Mouse (Mus musculus): Measurements from ENCODE around the gene Scaper.

The Scaper gene

DNA sequence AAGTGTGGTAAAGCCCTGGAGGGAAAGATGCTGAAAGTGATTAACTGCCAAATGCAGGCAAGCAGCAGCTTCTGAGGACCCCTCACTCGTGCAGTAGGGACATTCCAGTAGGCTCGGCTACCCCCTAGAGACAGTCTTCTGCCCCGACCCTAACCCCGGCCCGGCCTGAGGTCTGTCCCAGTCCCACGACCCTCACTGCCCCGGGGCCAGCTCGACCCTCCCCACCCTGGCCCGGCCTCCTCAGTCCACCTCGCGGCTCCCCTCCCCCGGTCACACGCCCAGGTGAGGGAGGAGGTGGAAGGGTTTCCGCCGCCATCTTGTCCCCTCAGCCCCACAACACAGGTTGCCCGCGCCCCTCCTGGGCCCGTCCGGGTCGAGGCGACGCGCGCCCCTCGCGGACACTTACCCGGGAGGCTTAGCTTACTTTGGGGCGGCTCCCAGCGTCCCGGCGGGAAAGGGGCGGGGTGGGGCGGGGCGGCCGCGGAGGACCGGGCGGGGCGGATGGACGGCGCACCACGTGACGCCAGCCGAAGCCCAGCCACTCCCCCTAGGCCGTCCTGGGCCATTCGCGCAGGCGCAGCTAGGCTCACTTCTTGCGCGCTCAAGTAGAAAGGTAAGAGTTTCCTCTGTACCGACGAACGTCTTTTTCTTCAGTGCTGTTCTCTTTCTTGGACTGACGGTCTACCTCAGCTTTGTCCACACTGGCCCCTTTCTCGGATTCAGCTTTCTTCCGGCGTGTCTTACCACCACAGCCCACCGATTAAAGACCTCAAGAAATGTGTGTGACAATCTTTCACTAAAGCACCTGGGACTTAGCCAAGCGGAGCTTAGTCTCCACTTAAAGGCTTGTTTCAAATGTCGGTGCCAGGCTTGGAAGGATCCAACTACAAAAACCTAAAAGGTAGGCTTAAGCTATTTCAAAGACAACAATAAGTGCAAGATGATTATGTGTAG, at the start of gene Scaper:
Gene Scaper (minus strand): TSS at position 456 of the 954 bp plus-strand sequence.
- peak; percentile 37 to 74 for DNase-seq (ENCODE audit: low read depth in 1 of 2, low spot score in 2 of 2)

GRCm38 (mm10) chr9:55946819-55947218, 8.9 kb upstream of the Scaper start:
- DNase-seq (ENCODE audit: low read depth in 1 of 2, low spot score in 2 of 2) = no peak

- DNase-seq (ENCODE audit: low read depth in 1 of 2, low spot score in 2 of 2) = no peak
These were observed 3.4 kb upstream of the Scaper start for GRCm38 (mm10) chr9:55941356-55941755.

DNA sequence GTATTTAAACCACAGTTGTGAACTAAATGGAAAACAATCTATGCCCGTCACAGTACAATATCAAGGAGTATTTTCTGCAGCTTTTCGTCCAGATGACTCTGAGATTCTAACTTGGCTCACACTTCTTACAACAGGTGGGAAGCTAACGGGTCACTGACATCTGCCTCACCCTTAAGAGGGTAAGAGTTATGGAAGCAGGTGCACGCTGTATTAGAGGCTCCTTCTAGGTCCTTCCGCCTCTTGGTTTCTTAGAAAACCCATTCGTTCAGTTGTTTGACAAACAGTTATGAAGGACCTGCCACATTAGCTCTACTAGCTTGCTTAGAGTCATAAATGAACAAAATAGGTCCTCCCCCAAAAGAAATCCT, 683 bp upstream of the Scaper start:
- DNase-seq (ENCODE audit: low read depth in 1 of 2, low spot score in 2 of 2) = no peak

DNA sequence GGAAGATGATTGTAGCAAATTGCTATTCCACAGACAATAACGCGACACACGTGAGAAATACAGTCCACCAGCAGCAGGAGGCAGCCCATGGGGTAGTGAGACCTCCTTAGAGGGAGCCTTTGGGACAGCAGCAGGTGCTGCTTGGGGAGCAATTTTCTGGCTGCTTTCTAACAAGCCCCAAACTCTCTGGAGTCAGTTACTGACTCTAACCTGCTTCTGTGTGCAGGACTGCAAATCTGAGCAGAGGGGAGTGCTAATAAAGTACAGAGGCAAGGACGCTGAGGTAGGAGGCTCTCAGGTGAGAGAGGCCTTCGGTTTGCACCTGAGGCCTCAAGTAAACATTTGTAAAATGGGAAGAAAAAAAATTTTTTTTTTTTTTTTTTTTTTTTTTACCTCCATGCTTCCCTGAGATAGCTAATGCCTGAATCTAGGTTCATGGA, 675 bp downstream of the Scaper start:
- no peak for DNase-seq (ENCODE audit: low read depth in 1 of 2, low spot score in 2 of 2)

GRCm38 (mm10) chr9:55932482-55932881, 5.4 kb downstream of the Scaper start:
- DNase-seq (ENCODE audit: low read depth in 1 of 2, low spot score in 2 of 2) = no peak

- DNase-seq (ENCODE audit: low read depth in 1 of 2, low spot score in 2 of 2) = no peak
These were observed 19.3 kb downstream of the Scaper start for GRCm38 (mm10) chr9:55918579-55918978.

DNA sequence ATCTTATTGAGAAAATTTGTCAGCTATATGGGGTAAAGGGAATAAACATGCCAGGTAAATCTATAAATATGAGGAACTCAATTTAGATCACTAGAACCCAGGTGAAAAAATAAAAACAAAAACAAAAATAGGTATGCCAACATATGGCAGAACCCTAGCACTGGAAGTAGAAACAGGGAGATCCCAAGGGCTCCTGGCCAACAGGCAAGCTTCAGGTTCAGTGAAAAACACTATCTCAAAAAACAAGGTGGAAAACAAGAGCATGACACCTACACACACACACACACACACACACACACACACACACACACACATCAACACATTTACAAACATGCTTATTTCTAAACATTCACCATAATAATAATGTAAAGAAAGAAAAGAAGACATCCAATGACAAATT, 21.2 kb downstream of the Scaper start:
- no peak for DNase-seq (ENCODE audit: low read depth in 1 of 2, low spot score in 2 of 2)

GRCm38 (mm10) chr9:55911481-55911880, 26.4 kb downstream of the Scaper start:
- no peak for DNase-seq (ENCODE audit: low read depth in 1 of 2, low spot score in 2 of 2)

- no peak for DNase-seq (ENCODE audit: low read depth in 1 of 2, low spot score in 2 of 2)
These were observed 35.0 kb downstream of the Scaper start for GRCm38 (mm10) chr9:55902964-55903363.

GRCm38 (mm10) chr9:55901588-55901987, 36.3 kb downstream of the Scaper start:
- DNase-seq (ENCODE audit: low read depth in 1 of 2, low spot score in 2 of 2) = no peak

DNA sequence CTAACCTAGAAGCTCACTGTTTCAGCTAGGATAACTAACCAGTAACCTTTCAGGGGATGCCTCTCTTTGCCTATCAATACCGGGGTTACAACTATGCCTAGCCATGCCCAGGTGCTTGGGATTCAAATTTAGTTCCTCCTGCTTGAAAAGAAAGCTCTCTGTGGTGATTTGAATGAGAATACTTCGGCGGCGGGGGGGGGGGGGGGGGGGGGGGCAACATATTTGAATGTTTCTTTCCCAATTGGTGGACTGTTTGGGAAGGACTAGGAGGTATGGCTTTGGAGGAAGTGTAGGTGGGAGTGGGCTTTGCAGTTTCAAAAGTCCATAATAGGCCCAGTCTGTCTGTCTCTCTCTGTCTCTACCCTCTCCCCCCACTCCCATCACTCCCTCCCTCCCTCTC, 37.4 kb downstream of the Scaper start:
- DNase-seq (ENCODE audit: low read depth in 1 of 2, low spot score in 2 of 2) = no peak

DNA sequence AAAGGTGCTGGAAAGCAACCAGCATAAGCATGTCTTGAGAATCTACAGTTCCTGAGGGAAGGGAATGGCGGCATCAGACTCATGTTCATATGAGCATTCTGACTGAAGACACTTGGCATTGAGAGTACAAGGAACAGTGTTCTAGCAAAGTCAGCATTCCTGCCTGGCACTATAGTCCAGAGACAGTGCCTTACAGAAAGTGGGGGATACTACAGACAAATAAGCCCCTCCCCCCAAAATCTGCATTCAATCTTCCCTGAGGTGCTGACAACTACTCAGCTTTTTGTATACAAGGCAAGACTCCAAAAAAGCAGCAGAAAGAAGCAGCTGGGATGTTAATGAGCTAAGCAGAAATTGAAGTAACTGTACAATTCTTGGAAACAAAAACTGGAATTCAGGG, 59.9 kb downstream of the Scaper start:
- DNase-seq (ENCODE audit: low read depth in 1 of 2, low spot score in 2 of 2) = no peak

DNA sequence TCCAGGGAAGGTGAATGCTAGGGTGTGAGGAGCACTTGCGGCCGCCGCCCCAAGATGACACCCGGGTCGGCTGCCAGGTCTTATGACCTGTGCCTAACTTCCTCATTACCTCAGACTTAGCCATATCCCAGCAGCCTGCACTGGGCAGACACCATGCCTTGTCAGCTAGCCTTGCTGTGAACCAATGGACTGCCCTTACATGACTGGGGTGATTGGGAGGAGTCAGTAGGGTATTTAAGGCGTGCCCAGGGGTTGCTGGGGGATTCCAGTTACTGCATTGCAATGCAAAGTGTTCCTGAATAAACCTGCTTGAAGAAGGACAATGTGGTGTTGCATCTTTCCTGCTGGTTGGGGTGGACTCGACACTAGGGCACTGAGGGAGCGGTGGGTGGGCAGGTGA, 148.5 kb downstream of the Scaper start:
- no peak for DNase-seq (ENCODE audit: low read depth in 1 of 2, low spot score in 2 of 2)

- no peak for DNase-seq (ENCODE audit: low read depth in 1 of 2, low spot score in 2 of 2)
These were observed 225.9 kb downstream of the Scaper start for GRCm38 (mm10) chr9:55712016-55712415.

GRCm38 (mm10) chr9:55710553-55710952, 227.4 kb downstream of the Scaper start:
- DNase-seq (ENCODE audit: low read depth in 1 of 2, low spot score in 2 of 2) = no peak

DNA sequence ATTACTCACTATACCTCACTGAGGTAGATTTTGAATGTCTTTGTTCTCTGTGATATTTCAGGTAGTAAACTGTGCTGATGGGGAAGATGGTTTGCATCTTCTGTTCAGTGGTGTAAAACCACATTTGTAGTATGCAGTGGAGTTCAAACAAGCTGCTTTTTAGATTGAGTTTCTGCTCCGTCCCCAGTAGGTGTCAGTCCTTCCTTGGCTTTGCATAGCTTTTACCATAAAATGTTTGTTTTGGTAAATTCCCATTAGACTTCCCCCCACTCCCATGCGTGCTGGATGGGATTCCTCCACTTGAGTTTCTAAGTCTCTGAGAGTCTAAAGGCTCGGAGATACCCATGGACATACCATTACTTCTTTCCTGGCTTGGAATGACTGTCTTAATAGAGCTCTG, 231.3 kb downstream of the Scaper start:
- no peak for DNase-seq (ENCODE audit: low read depth in 1 of 2, low spot score in 2 of 2)

DNA sequence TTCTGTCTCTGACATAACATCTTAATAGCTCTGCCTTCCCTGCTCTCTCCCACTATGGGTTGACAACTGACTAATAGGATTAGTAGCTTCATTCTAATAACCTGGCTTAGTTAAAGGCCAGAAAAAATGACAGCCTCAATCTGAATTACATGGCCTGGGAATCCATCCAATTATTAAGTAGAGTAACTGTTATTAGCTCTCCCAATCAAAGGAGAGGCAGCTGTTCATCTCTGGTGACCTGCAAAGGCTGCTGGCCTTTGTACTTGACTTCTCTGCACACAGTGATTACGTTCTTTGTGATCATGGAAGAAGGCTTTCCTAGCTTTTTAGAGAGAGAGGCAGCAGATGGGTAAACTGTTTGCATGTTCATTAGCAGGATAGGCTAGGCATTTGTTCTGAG, 242.6 kb downstream of the Scaper start:
- no peak for DNase-seq (ENCODE audit: low read depth in 1 of 2, low spot score in 2 of 2)

DNA sequence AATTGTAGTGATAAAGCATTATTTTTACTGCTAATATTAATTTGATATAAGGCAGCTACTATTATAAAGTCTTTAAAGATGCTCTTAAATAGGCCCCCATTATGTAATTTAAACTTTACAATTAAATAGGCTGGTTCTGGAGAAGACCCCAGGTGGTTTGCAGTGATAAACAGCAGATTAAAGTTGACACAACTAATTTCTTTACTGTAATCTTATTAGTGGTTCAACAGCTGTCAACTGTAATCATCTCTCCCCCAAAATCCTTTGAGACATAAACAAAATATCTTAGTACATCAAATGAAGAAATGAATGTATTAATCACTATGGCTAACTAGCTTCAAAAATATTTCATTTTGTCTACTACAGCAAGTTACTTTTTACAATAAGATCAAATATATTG, 260.8 kb downstream of the Scaper start:
- no peak for DNase-seq (ENCODE audit: low read depth in 1 of 2, low spot score in 2 of 2)

DNA sequence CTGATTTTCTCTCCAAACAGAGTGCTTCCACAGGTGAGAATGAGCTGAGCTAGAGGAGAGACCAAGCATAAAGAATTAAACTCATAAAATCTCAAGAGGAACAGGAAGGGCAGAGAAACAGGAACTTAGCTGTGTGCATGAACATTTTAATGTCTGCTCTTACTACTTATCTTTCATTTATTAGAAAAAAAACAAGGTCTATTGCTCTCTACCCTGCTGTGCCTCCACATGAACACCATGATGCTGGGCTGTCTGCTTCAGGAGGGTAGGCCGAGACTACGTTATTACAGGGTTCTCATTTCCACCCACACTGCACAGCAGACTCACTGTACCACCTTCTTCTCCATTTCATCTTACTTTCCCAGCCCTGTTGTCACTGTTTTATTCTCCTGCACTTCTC, 291.5 kb downstream of the Scaper start:
- DNase-seq (ENCODE audit: low read depth in 1 of 2, low spot score in 2 of 2) = no peak

DNA sequence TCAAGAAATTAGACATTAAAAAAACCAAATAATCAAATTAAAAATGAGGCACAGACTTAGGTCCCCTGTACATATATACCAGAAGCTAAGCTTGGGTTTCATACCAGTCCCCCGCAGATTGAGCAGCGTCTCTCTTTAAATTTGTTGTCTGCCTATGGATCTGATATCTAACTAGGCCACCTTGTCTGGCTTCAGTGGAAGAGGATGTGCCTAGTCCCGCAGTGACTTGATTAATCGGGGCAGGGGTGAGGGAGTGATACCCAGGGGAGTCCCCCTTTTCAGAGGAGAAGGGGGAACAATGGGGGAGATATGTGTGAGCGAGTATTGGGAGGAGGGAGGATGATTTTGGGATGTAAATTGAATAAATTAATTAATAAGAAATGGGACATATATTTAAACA, 310.9 kb downstream of the Scaper start:
- no peak for DNase-seq (ENCODE audit: low read depth in 1 of 2, low spot score in 2 of 2)

DNA sequence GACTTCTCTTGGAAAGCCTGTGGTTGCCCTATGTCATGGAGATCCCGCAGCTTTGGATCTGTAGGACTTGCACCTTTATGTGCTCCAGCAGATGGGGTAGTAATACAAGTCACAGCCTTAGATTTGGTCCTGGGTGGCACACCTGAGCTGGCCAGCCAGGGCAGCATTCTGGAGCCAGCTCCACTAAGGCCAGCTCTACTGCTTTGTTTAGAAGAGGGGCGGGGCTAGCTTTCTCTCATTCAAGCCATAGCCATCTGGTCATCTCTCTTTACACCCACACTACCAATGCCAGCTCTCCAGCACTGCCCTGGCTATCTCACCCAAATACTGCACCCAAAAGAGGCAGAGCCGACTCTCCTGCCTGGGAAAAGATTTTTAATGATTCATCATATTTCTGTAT, 323.2 kb downstream of the Scaper start:
- no peak for DNase-seq (ENCODE audit: low read depth in 1 of 2, low spot score in 2 of 2)

DNA sequence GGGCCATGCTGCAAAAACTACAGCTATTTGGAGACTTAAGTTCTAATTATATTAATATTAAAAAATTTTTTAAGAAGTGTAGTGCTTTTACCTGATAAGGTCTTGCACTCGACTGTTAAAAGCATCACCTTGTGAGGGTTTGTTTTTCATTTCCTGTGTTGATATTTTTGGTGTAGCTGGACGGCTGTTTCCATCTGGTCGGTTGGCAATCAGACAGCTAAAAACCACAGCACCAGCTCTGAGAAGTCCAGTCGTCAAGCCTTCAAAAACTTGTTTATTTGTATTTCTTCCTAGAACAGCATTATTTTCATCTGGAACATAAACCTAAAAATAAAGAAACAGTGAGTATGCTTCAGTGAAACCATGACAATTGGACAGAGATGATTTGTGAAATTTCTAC, 328.2 kb downstream of the Scaper start:
- no peak for DNase-seq (ENCODE audit: low read depth in 1 of 2, low spot score in 2 of 2)

Data from monocyte, adult 2 months (primary cell).